Mouse (Mus musculus) neural tube, embryonic 13.5 days (tissue): Measurements from ENCODE around the gene 5730507C01Rik. TPM values are rescaled to one million over a fixed set of nuclear protein-coding genes. Genes with fewer than 3 reads are reported as not detected.
"Not testable (repeated sequence)": the region's sequence is repeated elsewhere in the genome, so short reads cannot be mapped to it uniquely, and the experiment has no call there.

ENCODE experiments used
- ATAC-seq: fragments of 200-750 bp; cut with Nextera tagmentation; 2 replicates; pipeline ENCODE4 v1.8.0; 2017; ENCODE audit warnings: low read depth, mild to moderate bottlenecking, moderate TSS enrichment, moderate library complexity
- H3K27ac ChIP-seq: fragments of 300-500 bp; sonication (generic); replicated peaks from 2 replicates; pipeline ENCODE4 v1.5.1; 2015; ENCODE audit warnings: moderate library complexity, mild to moderate bottlenecking, inconsistent platforms
- H3K27me3 ChIP-seq: fragments of 300-500 bp; sonication (generic); 2 replicates; pipeline ENCODE4 v1.6.1; 2015; ENCODE audit warnings: mild to moderate bottlenecking, inconsistent platforms
- H3K36me3 ChIP-seq: fragments of 300-500 bp; sonication (generic); 2 replicates; pipeline ENCODE4 v1.6.1; 2015; ENCODE audit warnings: mild to moderate bottlenecking, inconsistent platforms
- H3K4me1 ChIP-seq: fragments of 300-500 bp; sonication (generic); replicated peaks from 2 replicates; pipeline ENCODE4 v1.6.1; 2015; ENCODE audit warnings: inconsistent platforms
- H3K4me2 ChIP-seq: fragments of 300-500 bp; sonication (generic); 2 replicates; pipeline ENCODE4 v1.6.1; 2015; ENCODE audit warnings: inconsistent platforms, mild to moderate bottlenecking, moderate library complexity
- H3K4me3 ChIP-seq: fragments of 300-500 bp; sonication (generic); 2 replicates; pipeline ENCODE4 v1.5.1; 2015; ENCODE audit warnings: mild to moderate bottlenecking, inconsistent platforms
- H3K9ac ChIP-seq: fragments of 300-500 bp; sonication (generic); 2 replicates; pipeline ENCODE4 v1.6.1; 2015; ENCODE audit warnings: moderate library complexity, mild to moderate bottlenecking, inconsistent platforms
- H3K9me3 ChIP-seq: fragments of 300-500 bp; sonication (generic); 2 replicates; pipeline ENCODE4 v1.6.1; 2016; ENCODE audit warnings: inconsistent platforms
- WGBS: fragments of 180-500 bp; shearing (Covaris S2); methylation state at CpG from one replicate; pipeline ENCODE4 v1.1.7; 2015; 5-methylcytosine and 5-hydroxymethylcytosine counted together
- polyA plus RNA-seq: library from polyadenylated mRNA; unstranded; fragments of >200 nt; fragmentation: Nextera tagmentation; extraction: Ambion mirVana; gene quantifications from 2 replicates; pipeline ENCODE4 v1.2.1, GENCODE M21; 2015

The 5730507C01Rik gene
- polyA plus RNA-seq, result 3.4 and 3.9 TPM in 2 replicates

DNA sequence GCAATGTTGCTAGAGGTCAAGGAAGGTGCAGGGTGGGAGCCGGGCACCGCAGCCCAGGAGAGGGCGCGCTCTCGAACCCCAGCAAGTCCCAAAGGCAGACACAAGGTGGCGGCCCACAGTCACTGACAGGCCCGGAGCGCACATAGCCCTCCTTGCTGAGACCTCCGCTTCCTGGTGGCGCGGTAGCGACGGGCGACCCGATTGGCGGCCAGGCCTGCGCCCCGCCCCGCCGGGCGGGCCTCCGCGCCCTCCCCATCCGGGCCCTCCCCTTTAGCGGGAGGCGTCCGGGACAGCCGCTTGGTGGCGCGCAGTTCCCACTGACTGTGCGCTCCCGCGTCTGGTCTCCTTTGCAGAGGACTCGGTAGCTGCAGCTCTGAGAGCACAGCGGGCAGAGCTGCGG, at the start of gene 5730507C01Rik:
TSS of gene 5730507C01Rik (plus strand) at position 340 of the 400 bp plus-strand sequence.
- Histone ChIP-seq H3K36me3 (no peaks in the 10 kb centered on the region), H3K4me3 (peak within 1 kb of the TSS; percentile 45), H3K27ac (no peak within 1 kb of the TSS), H3K4me1 (no peaks in the 10 kb centered on the region), H3K4me2 (peak within 1 kb of the TSS; percentile 49), H3K27me3 (no peaks in the 10 kb centered on the region), H3K9ac (peak within 1 kb of the TSS; percentile 61), H3K9me3 (peaks cover 24% of the 10 kb centered on the region)
- peak; percentile 90 for ATAC-seq
- WGBS, result 2% methylated on average over 36 of the region's 36 CpGs

DNA sequence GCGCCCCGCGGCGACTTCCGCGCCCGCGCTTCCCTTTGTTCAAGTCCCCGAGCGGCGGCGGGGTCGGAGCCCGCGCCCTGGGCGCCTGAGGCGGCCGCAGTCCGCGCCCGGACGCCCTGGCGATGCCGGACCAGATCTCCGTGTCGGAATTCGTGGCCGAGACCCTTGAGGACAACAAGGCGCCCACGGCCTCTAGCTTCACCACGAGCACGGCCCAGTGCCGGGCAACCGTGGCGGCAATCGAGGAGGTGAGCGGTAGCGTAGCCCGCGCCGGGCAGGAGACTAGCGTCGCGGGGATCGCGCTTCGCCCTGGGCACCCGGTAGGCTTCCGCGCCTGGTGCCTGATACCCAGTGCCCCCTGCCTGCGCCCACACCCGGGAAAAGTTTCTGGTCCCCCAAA, 306 bp downstream of the 5730507C01Rik start:
- not testable (repeated sequence) for H3K27ac ChIP-seq, ATAC-seq, H3K36me3 ChIP-seq, H3K4me1 ChIP-seq, H3K27me3 ChIP-seq
- Histone ChIP-seq H3K9ac (peak overlapping the region; percentile 61), H3K9me3 (peaks cover 24% of the 10 kb centered on the region), H3K4me2 (peak overlapping the region; percentile 49), H3K4me3 (peak overlapping the region; percentile 45)
- under 1% methylated on average over 51 of the region's 52 CpGs for WGBS

DNA sequence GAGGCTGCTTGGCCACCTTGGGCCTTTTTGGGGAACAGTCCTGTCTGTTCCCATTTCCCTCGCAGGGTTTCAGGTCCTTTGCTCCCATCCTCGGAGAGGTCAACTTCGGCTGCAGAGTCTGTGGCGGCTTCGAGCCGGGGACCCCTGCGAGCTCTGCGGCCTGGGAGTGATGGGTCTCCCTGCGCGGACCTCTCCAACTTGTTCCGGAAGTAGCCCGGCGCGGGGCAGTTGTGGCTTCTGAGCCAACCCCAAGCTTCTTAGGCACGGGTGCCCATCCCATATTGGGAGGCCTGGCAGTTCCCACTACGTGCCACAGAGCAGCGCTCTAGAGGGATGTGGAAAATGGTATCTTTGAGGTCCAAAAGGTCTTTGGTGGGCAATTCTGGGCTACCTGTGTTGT, 767 bp downstream of the 5730507C01Rik start:
- H3K4me1 ChIP-seq, ATAC-seq, H3K9ac ChIP-seq, H3K27ac ChIP-seq, H3K36me3 ChIP-seq, H3K27me3 ChIP-seq: not testable (repeated sequence)
- Histone ChIP-seq H3K4me3 (peak overlapping the region; percentile 45), H3K4me2 (peak overlapping the region; percentile 49), H3K9me3 (peaks cover 24% of the 10 kb centered on the region)
- WGBS, result 10% methylated on average over 17 of the region's 17 CpGs
